Mouse (Mus musculus) macrophage (primary cell): Measurements from ENCODE around the gene Gng7. TPM values are rescaled to one million over a fixed set of nuclear protein-coding genes. Genes with fewer than 3 reads are reported as not detected.
A peak's percentile ranks its signal among the peaks of the same experiment; 100 is the strongest.
"Not testable (repeated sequence)": the region's sequence is repeated elsewhere in the genome, so short reads cannot be mapped to it uniquely, and the experiment has no call there.

ENCODE experiments used
- H3K27ac ChIP-seq: fragments of 350-480 bp; formaldehyde crosslinking; 2 replicates; pipeline ENCODE4 v1.9.0; 2021
- H3K36me3 ChIP-seq: fragments of 350-480 bp; formaldehyde crosslinking; 2 replicates; pipeline ENCODE4 v1.9.0; 2021; ENCODE audit errors: inconsistent target
- H3K4me3 ChIP-seq: fragments of 350-480 bp; formaldehyde crosslinking; 2 replicates; pipeline ENCODE4 v1.9.0; 2021; ENCODE audit errors: inconsistent target
- H3K79me2 ChIP-seq: fragments of 350-480 bp; formaldehyde crosslinking; 2 replicates; pipeline ENCODE4 v1.9.0; 2021; ENCODE audit errors: inconsistent target
- WGBS: methylation state at CpG from one replicate; pipeline ENCODE4 v1.1.7; 2026; ENCODE audit warnings: inconsistent platforms; ENCODE audit not compliant: missing documents; 5-methylcytosine and 5-hydroxymethylcytosine counted together
- polyA plus RNA-seq: library from polyadenylated mRNA; stranded (reverse); fragments of 250-400 nt; gene quantifications from 3 replicates; pipeline ENCODE4 v1.2.4, GENCODE M21; 2018; ENCODE audit warnings: inconsistent platforms

Gng7 gene
- polyA plus RNA-seq, 1 experiment from 2014 or later = 0.93 TPM

DNA sequence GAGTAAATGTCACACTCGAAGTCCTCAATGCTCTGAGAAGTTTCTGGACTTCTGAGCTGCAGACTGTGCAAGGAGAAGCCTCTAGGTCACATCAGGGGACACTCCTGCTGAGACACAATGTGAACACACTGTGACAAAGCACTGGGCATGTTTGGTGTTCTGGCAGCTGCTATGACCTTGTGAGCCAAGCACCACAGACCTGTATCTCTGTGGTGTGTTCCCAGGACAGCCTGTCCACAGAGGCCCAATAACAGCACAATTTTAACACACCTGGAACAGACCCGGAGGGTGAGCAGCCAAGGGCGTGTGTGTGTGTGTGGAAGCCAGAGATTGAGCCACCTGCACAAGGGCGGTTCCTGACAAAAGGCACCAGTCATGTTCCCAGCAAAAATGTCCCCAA is 20.1 kb downstream of the Gng7 start:
- Histone ChIP-seq H3K27ac (no peak overlapping the region), H3K4me3 (no peak overlapping the region), H3K79me2 (no peaks in the 10 kb centered on the region), H3K36me3 (no peaks in the 10 kb centered on the region)
- 56% methylated on average over 4 of the region's 4 CpGs for WGBS

DNA sequence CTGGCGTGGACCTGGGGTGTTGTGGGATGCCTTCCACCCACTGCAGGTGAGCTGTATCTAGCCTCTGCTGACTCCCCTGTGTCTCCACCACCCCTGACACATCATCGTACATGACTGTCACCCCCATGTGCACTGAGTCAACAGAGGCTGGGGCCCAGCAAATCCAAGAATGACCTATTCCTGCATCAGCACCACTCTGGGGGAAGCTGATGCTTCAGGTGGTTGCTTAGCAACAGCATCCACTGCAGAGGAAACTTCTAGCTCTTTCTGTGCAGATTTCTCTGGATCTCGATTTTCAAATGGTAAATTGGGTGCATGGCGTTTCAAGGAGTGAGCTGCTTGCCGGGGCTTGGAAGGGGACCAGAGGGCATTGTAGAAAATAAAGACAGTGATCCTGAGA is 21.5 kb downstream of the Gng7 start:
- WGBS = 91% methylated on average over 5 of the region's 5 CpGs
- no peaks in the 10 kb centered on the region for H3K79me2 ChIP-seq
- no peak overlapping the region for H3K4me3 ChIP-seq
- H3K27ac ChIP-seq = no peak overlapping the region
- H3K36me3 ChIP-seq = no peaks in the 10 kb centered on the region

DNA sequence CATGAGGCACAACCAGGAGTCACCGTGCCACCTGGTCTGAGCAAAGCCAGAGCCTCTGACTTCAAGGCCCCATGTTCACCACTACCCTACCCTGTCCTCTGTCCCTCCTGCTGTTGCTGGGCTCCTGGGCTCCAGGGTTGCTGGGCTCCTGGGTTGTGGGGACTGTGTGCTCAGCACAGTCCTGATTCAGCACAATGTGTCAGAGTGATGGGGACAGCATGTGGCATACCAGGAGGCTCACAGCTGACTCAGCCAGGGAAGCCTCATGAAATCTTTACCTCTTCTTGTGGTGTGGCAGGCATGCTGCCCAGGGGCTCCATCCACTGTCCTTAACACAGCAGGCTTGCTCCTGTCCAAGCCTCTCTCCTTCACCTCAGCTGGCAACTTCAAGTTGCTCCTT is 22.8 kb downstream of the Gng7 start:
- 100% methylated on average over 1 of the region's 1 CpGs for WGBS
- Histone ChIP-seq H3K4me3 (no peak overlapping the region), H3K36me3 (no peaks in the 10 kb centered on the region), H3K79me2 (no peaks in the 10 kb centered on the region), H3K27ac (no peak overlapping the region)

DNA sequence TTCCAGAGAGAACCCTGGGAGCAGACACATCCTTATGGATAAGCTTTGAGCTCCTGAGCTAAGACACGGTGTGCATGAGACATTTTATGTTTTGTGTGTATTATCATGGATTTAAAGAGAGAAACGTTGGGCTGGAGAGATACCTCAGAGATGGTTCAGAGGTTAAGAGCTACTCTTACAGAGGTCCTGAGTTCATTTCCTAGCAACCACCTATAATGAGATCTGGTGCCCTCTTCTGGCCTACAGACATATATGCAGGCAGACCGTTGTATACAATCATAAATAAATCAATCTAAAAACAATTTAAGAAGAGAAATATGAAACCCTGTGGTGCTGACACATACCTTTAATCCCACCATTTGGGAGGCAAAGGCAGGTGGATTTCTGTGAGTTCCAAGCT is 23.7 kb downstream of the Gng7 start:
- Histone ChIP-seq H3K36me3 (no peaks in the 10 kb centered on the region), H3K4me3 (no peak overlapping the region), H3K79me2 (no peaks in the 10 kb centered on the region), H3K27ac (no peak overlapping the region)
- WGBS = 19% methylated on average over 3 of the region's 3 CpGs

DNA sequence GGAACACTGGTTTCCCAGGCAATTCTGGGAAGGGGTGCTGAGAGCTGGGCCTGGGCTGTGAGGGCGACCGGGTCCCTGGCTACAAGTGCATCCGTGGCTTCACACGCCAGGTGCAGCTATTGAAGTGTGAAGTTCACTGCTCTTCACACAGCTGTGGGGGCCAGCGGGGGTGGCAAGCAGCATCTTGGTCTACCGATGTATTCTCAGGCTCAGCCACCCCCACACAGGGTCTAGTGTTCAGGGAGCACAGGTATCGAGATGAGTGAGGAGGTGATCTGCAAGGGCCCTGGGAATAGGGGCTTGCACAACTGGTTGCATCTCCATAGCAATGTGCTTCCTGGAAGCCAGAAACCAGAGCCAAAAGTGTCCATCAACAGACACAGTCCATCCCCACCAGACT is 24.3 kb downstream of the Gng7 start:
- H3K4me3 ChIP-seq = no peak overlapping the region
- no peak overlapping the region for H3K27ac ChIP-seq
- 83% methylated on average over 7 of the region's 7 CpGs for WGBS
- H3K36me3 ChIP-seq = no peaks in the 10 kb centered on the region
- no peaks in the 10 kb centered on the region for H3K79me2 ChIP-seq

DNA sequence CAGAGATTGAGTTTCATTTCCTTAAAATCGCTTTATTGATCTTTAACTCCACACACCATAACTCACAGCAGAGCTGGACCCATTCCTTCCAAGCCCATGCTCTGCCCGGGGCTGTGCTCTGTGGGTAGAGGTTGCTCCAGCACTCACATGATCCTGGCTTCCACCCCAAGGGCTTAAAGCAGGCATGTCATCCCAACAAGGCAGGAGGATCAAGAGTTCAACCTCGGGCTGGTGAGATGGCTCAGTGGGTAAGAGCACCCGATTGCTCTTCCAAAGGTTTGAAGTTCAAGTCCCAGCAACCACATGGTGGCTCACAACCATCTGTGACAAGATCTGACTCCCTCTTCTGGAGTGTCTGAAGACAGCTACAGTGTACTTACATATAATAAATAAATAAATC is 24.9 kb downstream of the Gng7 start:
- not testable (repeated sequence) for H3K4me3 ChIP-seq, H3K79me2 ChIP-seq, H3K27ac ChIP-seq, H3K36me3 ChIP-seq
- 46% methylated on average over 2 of the region's 4 CpGs for WGBS

DNA sequence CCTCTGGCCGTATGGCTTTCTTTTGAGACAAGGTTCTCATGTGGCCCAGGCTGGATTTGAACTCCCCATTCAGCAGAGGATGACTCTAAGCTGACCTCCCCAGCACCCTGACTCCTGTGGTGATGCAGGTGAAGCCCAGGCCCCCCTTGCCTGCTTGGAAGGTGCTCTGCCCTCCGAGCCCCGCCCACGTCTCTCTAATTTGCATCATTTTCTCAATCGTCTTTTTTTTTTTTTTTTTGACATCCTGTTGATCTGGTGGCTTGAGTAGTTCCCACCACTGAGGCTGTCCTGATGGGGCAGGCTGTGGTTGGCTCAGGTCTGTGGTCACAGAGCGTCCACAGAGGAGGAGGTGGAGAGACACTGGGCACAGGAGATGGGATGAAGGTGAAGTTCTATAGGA is 25.3 kb downstream of the Gng7 start:
- Histone ChIP-seq H3K36me3 (no peaks in the 10 kb centered on the region), H3K27ac (no peak overlapping the region), H3K79me2 (no peaks in the 10 kb centered on the region), H3K4me3 (no peak overlapping the region)
- 44% methylated on average over 2 of the region's 6 CpGs for WGBS

DNA sequence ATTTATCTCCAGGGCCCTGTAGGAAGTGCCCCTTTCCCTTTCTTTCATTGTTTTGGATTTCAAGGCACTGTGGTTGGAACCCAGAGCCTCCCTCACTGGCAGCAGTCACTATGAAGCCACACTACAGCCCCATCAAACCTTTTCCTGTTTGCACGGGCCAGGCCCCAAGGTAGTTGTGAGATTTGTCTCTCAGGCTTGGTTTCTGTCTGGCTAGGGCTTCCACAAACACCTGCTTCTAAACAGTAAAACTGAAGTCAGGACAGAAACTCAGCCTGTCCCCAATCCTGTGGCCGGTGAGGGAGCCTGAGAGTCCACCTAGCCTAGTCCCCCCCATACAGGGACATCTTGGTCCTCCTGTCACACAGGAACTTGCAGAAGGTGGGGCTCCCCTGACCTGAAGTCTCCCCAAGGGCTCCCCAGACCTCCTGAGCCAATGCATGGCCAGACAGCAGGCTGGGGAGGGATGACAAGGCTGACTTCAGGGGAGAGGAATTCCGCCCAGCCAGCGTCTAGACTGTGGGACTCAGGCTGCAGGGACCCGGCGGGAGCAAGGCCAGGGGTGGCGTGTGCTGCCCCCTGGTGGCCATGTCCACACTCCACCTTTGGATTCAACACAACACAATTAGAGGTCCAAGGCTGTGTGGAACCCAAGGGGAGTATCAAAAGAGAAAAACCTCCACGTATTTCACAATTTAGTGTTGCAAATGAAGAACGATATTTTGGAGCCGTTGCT is 26.9 kb downstream of the Gng7 start:
- H3K79me2 ChIP-seq = no peaks in the 10 kb centered on the region
- H3K27ac ChIP-seq = no peak overlapping the region
- H3K36me3 ChIP-seq = no peaks in the 10 kb centered on the region
- WGBS = 19% methylated on average over 10 of the region's 10 CpGs
- H3K4me3 ChIP-seq = no peak overlapping the region

DNA sequence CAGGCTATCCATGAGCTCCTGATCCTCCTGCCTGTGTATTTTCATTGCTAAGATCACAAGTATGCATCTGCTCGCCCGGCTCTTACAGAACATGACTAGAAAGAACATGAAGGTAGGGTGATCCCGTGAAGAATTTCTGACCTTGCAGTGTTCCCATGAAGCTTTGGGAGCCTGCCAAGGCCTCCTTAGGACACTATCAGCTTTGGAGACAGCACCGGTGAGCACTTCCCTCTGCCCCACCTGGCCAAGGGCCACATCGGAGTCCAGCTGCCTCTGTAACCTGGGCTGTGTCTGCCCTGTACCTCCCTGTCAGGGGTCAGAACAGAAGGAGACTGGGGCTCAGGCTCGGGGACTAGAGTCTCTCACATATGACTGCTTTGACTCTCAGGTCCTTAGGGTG is 28.0 kb downstream of the Gng7 start:
- no peak overlapping the region for H3K27ac ChIP-seq
- H3K36me3 ChIP-seq = no peaks in the 10 kb centered on the region
- H3K4me3 ChIP-seq = no peak overlapping the region
- WGBS = 88% methylated on average over 6 of the region's 6 CpGs
- no peaks in the 10 kb centered on the region for H3K79me2 ChIP-seq

DNA sequence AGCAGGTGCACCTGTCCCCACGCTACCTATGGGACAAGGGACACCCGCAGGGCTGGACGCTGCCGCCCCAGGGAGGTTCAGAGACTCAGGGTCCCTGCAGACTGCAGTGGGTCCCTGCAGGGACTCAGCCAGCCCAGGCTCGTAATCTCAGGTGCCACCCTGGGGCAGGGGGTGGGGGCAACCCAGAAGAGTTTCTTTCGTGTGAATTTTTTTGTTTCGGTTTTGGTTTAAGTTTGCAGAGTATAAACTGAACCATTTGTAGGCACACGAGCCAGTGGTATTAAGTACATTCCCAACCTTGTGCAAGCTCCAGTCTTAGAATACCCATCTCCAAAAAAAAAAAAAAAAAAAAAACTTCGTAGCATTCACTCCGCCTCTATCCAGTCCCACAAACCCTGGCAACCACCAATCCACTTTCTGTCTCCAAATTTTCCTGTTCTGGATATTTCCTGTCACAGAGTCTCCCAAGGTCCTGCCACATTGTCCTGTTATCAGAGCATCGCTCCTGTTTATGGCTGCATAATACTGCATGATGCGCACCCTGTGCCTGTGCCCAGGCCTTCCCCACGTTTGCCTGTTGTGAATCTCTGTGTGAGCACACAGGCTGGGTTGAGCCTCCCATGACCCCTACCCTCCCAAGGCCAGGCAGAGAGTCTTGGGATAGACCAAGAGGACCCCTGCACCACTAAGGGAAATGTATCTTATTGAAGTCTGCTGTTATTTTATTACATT is 28.6 kb downstream of the Gng7 start:
- Histone ChIP-seq H3K27ac (no peak overlapping the region), H3K79me2 (no peaks in the 10 kb centered on the region), H3K36me3 (no peaks in the 10 kb centered on the region), H3K4me3 (peak overlapping the region; percentile 16; the same call in 1 of the 2 replicates)
- WGBS = 36% methylated on average over 13 of the region's 13 CpGs

DNA sequence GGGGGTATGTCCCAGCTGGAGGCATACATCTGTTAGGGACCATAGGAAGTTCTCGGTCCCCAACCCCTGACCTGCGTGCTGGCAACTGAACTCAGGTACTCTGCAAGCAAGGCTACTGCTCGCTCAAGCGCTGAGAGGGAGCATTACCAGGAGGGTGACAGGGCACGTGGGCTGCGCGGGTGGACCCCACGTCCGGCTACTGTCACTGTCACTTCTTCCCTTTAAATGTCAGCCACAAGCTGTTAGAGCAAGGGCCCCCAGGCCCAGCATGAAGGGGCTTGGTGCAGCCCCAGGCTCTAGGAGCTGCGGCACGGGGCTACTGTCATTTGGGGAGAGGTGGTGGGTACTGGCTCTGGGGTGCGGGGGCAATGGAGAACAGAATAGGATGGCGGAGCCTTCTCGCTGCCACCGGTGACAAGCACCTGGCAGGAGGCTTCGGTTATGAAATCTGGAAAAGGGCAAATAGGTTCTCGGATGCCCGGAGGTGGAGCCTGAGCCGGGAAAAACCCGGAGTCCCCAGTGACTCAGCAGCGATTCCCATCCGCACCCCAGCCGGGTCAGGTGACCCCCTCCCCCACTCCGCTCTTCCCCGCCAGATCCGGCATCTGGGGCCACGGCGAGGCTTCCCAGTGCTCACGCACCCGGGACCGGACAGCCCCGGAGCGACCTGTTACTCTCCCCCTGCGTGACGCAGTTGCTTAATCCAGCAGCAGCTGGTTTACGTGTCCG is 29.3 kb downstream of the Gng7 start:
- Histone ChIP-seq H3K27ac (no peak overlapping the region), H3K4me3 (peak overlapping the region; percentile 16; the same call in 1 of the 2 replicates), H3K79me2 (no peaks in the 10 kb centered on the region), H3K36me3 (no peaks in the 10 kb centered on the region)
- WGBS = 7% methylated on average over 37 of the region's 37 CpGs

DNA sequence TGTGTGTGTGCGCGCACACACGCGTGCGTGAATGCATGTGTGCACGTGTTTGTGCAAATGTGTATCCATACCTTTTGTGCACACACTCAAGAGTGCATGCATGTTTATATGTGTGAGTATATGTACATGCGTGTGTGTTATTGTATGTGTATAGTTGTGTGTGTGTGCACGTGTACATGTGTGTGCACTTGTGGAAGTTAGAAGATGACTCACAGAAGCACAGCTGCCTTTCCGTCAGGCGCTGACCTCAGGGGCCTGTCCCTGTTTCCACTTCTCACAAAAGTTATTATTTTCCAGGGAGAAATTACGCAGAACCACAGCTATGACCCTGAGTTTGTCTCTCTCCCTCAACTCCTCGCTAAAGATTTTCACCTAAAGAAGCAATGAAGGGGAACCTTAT is 30.5 kb downstream of the Gng7 start:
- no peak overlapping the region for H3K4me3 ChIP-seq
- H3K79me2 ChIP-seq = no peaks in the 10 kb centered on the region
- H3K36me3 ChIP-seq = no peaks in the 10 kb centered on the region
- 87% methylated on average over 12 of the region's 12 CpGs for WGBS
- H3K27ac ChIP-seq = no peak overlapping the region

DNA sequence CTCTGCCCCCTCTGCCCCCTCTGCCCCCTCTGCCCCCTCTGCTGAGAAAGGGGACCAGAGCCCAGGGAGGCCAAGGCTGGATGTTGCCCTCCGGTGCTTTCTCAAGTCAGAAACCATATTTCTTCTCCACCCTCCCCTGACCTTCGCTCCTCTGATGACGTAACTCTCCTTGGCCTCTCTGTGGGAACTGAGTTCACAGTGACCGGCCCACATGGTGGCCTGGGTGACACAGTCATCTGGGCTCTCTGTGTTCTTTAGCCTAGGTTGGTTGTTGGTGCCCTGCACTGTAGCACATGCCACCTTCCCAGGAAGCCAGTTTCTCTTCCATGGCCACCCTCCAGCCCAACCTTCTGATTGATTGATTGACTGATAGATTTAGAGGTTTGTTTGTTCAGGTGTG is 32.4 kb downstream of the Gng7 start:
- Histone ChIP-seq H3K79me2 (no peaks in the 10 kb centered on the region), H3K27ac (no peak overlapping the region), H3K36me3 (no peaks in the 10 kb centered on the region), H3K4me3 (no peak overlapping the region)
- 36% methylated on average over 4 of the region's 4 CpGs for WGBS

DNA sequence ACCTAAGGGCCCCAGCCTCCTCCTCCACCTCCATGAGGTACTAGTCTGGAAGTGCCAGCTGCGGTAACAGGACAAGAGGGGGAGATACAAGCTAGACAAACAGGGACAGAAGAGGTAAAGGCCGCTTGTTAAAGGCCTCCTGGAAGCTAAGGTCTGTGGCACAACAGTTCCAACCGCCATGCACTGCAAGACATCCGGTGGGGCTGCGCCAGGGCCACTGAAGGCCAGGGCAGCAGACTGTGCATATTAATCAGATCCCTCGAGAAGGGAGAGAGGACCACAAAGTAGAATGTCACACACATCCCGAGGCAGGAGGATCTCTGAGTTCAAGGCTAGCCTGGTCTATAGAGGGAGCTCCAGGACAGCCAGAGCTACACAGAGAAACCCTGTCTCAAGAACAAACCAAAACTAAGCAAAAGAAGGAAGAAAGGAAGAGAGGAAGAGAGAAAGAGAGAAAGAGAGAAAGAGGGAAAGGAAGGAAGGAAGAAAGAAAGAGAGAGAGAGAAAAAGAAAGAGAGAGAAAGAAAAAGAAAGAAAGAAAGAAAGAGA is 33.1 kb downstream of the Gng7 start:
- WGBS = 44% methylated on average over 6 of the region's 7 CpGs
- Histone ChIP-seq H3K27ac (no peak overlapping the region), H3K4me3 (no peak overlapping the region), H3K36me3 (no peaks in the 10 kb centered on the region), H3K79me2 (no peaks in the 10 kb centered on the region)

DNA sequence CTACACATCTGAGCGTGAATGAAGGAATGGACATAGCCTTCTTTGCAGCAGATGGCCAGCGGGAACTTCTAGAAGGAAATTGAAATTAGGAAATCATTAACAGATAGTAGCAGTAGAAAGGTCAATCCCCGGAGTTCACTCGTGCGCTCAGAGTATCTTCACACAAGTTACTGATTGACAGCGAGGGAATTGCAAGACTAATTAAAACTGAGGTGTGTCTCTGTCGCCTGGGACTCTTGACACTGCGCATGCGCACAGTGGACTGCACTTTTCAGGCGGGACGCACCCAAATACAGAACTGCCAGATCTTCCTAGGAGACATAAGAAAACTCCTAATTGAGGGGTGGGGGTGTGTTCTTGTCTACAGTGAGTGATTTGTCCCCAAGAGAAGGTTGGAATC is 39.3 kb downstream of the Gng7 start:
- no peaks in the 10 kb centered on the region for H3K79me2 ChIP-seq
- no peak overlapping the region for H3K27ac ChIP-seq
- 97% methylated on average over 11 of the region's 11 CpGs for WGBS
- no peak overlapping the region for H3K4me3 ChIP-seq
- H3K36me3 ChIP-seq = no peaks in the 10 kb centered on the region
